Mouse (Mus musculus): ENCODE data around the gene Tnrc18. TPM values are rescaled to one million over a fixed set of nuclear protein-coding genes. Genes with fewer than 3 reads are reported as not detected.

Tnrc18 gene
- polyA plus RNA-seq, 1 experiment from 2014 or later: 116 TPM

GRCm38 (mm10) chr5:142823096-142824062, 5.9 kb upstream of the Tnrc18 start:
- in situ Hi-C loops (cut with MboI; ENCODE audit: low pct_unique_long_range_greater_than_20kb): no loop called here
- DNase-seq (ENCODE audit: low read depth, low spot score) (no peak), ATAC-seq (peak; percentile 47)
- POLR2A ChIA-PET: interaction anchor here (0.6 to 4.8 kb wide), 17 partner anchors 10 to 472 kb away, joined by 3 to 43 read pairs (median 8); no protein-coding TSS in a partner anchor
- no peaks in the 10 kb centered on the region for H3K27me3 ChIP-seq
- no peak for TF ChIP-seq CTCF (IDR thresholded peaks at IDR 0.05)
- CTCF ChIA-PET: interaction anchor here (0.7 to 2.5 kb wide), 8 partner anchors 10 to 54 kb away, joined by 3 to 17 read pairs (median 4); no protein-coding TSS in a partner anchor

- no peaks in the 10 kb centered on the region for H3K27me3 ChIP-seq
- no peak for TF ChIP-seq CTCF (IDR thresholded peaks at IDR 0.05)
- DNase-seq (ENCODE audit: low read depth, low spot score) (no peak), ATAC-seq (no peak)
- ChIA-PET POLR2A (interaction anchor here (0.6 to 4.8 kb wide), 18 partner anchors 9 to 231 kb away, joined by 3 to 43 read pairs (median 8); no protein-coding TSS in a partner anchor), CTCF (interaction anchor here (0.7 to 2.5 kb wide), 9 partner anchors 10 to 55 kb away, joined by 3 to 17 read pairs (median 3); no protein-coding TSS in a partner anchor)
- in situ Hi-C loops (cut with MboI; ENCODE audit: low pct_unique_long_range_greater_than_20kb): no loop called here
Measured at GRCm38 (mm10) chr5:142822286-142823095, 5.0 kb upstream of the Tnrc18 start.

GRCm38 (mm10) chr5:142821974-142822285, 4.5 kb upstream of the Tnrc18 start:
- TF ChIP-seq CTCF (IDR thresholded peaks at IDR 0.05): no peak

GRCm38 (mm10) chr5:142821266-142821973, 4.0 kb upstream of the Tnrc18 start:
- peak; percentile 49 for ATAC-seq
- ChIA-PET POLR2A (interaction anchor here (0.6 to 4.8 kb wide), 17 partner anchors 8 to 232 kb away, joined by 3 to 43 read pairs (median 5); no protein-coding TSS in a partner anchor), CTCF (interaction anchor here (1.0 to 1.9 kb wide), 4 partner anchors 9 to 56 kb away, joined by 3 to 5 read pairs (median 3); no protein-coding TSS in a partner anchor)
- no peak for DNase-seq (ENCODE audit: low read depth, low spot score)
- H3K27me3 ChIP-seq: no peaks in the 10 kb centered on the region
- TF ChIP-seq CTCF (IDR thresholded peaks at IDR 0.05): no peak
- in situ Hi-C loops (cut with MboI; ENCODE audit: low pct_unique_long_range_greater_than_20kb): no loop called here

More at GRCm38 (mm10) chr5:142821974-142822285, 4.5 kb upstream of the Tnrc18 start:
- in situ Hi-C loops (cut with MboI; ENCODE audit: low pct_unique_long_range_greater_than_20kb): no loop called here
- ChIA-PET POLR2A (interaction anchor here (1.2 to 4.8 kb wide), 12 partner anchors 8 to 232 kb away, joined by 3 to 43 read pairs (median 6); no protein-coding TSS in a partner anchor), CTCF (interaction anchor here (1.0 to 1.9 kb wide), 4 partner anchors 9 to 55 kb away, joined by 3 to 5 read pairs (median 3); no protein-coding TSS in a partner anchor)
- no peak for DNase-seq (ENCODE audit: low read depth, low spot score)
- H3K27me3 ChIP-seq: no peaks in the 10 kb centered on the region
- no peak for ATAC-seq

- ATAC-seq (no peak), DNase-seq (ENCODE audit: low read depth, low spot score) (no peak)
- in situ Hi-C loops (cut with MboI; ENCODE audit: low pct_unique_long_range_greater_than_20kb): no loop called here
- POLR2A ChIA-PET: interaction anchor here (0.5 to 4.8 kb wide), 17 partner anchors 7 to 235 kb away, joined by 3 to 43 read pairs (median 4); partner anchors contain the start of gene Fbxl18
- no peak for TF ChIP-seq CTCF (IDR thresholded peaks at IDR 0.05)
- H3K27me3 ChIP-seq: no peaks in the 10 kb centered on the region
- CTCF ChIA-PET: interaction anchor here (1.1 to 1.9 kb wide), 4 partner anchors 8 to 53 kb away, joined by 3 to 9 read pairs (median 4); no protein-coding TSS in a partner anchor
Measured at GRCm38 (mm10) chr5:142820276-142821265, 3.1 kb upstream of the Tnrc18 start.

- POLR2A ChIA-PET: interaction anchor here (0.5 to 4.8 kb wide), 16 partner anchors 6 to 1820 kb away, joined by 3 to 43 read pairs (median 4); partner anchors contain the start of genes Actb and Fbxl18
- ATAC-seq (no peak), DNase-seq (ENCODE audit: low read depth, low spot score) (no peak)
- H3K27me3 ChIP-seq: no peaks in the 10 kb centered on the region
- CTCF ChIA-PET: interaction anchor here (0.8 to 1.9 kb wide), 3 partner anchors 9 to 52 kb away, joined by 3 to 9 read pairs (median 4); no protein-coding TSS in a partner anchor
- in situ Hi-C loops (cut with MboI; ENCODE audit: low pct_unique_long_range_greater_than_20kb): no loop called here
- no peak for TF ChIP-seq CTCF (IDR thresholded peaks at IDR 0.05)
Measured at GRCm38 (mm10) chr5:142819385-142820275, 2.2 kb upstream of the Tnrc18 start.

- DNase-seq (ENCODE audit: low read depth, low spot score) (no peak), ATAC-seq (no peak)
- TF ChIP-seq CTCF (IDR thresholded peaks at IDR 0.05): no peak
- no peaks in the 10 kb centered on the region for H3K27me3 ChIP-seq
- ChIA-PET CTCF (interaction anchor here (0.8 to 1.9 kb wide), 3 partner anchors 9 to 51 kb away, joined by 3 to 9 read pairs (median 4); no protein-coding TSS in a partner anchor), POLR2A (interaction anchor here (0.6 to 4.1 kb wide), 16 partner anchors 8 to 1819 kb away, joined by 3 to 28 read pairs (median 4); partner anchors contain the start of genes Actb and Fbxl18)
- in situ Hi-C loops (cut with MboI; ENCODE audit: low pct_unique_long_range_greater_than_20kb): no loop called here
Measured at GRCm38 (mm10) chr5:142818435-142819360, 1.2 kb upstream of the Tnrc18 start.

Data from Patski (cell line).